Mouse (Mus musculus): ENCODE measurements around the gene D930048N14Rik. TPM values are rescaled to one million over a fixed set of nuclear protein-coding genes. Genes with fewer than 3 reads are reported as not detected.
"Not testable (repeated sequence)": the region's sequence is repeated elsewhere in the genome, so short reads cannot be mapped to it uniquely, and the experiment has no call there.

Gene D930048N14Rik
- polyA plus RNA-seq, 1 experiment from 2014 or later: 1.8 TPM

- peaks cover 12% of the 10 kb centered on the region for H3K4me1 ChIP-seq (ENCODE audit: control insufficient read depth, insufficient read depth, low read depth, low read length)
- H3K27ac ChIP-seq (ENCODE audit: low read depth, low read length); ATAC-seq; H3K9ac ChIP-seq (ENCODE audit: low read depth, low read length); H3K36me3 ChIP-seq (ENCODE audit: control insufficient read depth, insufficient read depth, low read length); H3K4me3 ChIP-seq (ENCODE audit: low read length); H3K4me2 ChIP-seq (ENCODE audit: low read length); H3K9me3 ChIP-seq (ENCODE audit: control insufficient read depth, low read length); H3K27me3 ChIP-seq (replicated peaks; ENCODE audit: control insufficient read depth, insufficient read depth, low read length): not testable (repeated sequence)
- WGBS: 93% methylated on average over 1 of the region's 3 CpGs
Observed at GRCm38 (mm10) chr11:51690597-51690996, 39.8 kb downstream of the D930048N14Rik start.

- no peak overlapping the region for H3K4me3 ChIP-seq (ENCODE audit: low read length)
- no peak overlapping the region for H3K27ac ChIP-seq (ENCODE audit: low read depth, low read length)
- H3K4me1 ChIP-seq (ENCODE audit: control insufficient read depth, insufficient read depth, low read depth, low read length): no peaks in the 10 kb centered on the region
- no peaks in the 10 kb centered on the region for H3K27me3 ChIP-seq (replicated peaks; ENCODE audit: control insufficient read depth, insufficient read depth, low read length)
- no peak overlapping the region for H3K4me2 ChIP-seq (ENCODE audit: low read length)
- no peak for ATAC-seq
- WGBS: 94% methylated on average over 3 of the region's 3 CpGs
- peaks cover 22% of the 10 kb centered on the region for H3K36me3 ChIP-seq (ENCODE audit: control insufficient read depth, insufficient read depth, low read length)
- no peak overlapping the region for H3K9ac ChIP-seq (ENCODE audit: low read depth, low read length)
- no peaks in the 10 kb centered on the region for H3K9me3 ChIP-seq (ENCODE audit: control insufficient read depth, low read length)
Observed at GRCm38 (mm10) chr11:51694984-51695383, 44.2 kb downstream of the D930048N14Rik start.

- ATAC-seq: no peak
- no peaks in the 10 kb centered on the region for H3K9me3 ChIP-seq (ENCODE audit: control insufficient read depth, low read length)
- H3K4me1 ChIP-seq (ENCODE audit: control insufficient read depth, insufficient read depth, low read depth, low read length): no peaks in the 10 kb centered on the region
- no peak overlapping the region for H3K4me2 ChIP-seq (ENCODE audit: low read length)
- H3K27me3 ChIP-seq (replicated peaks; ENCODE audit: control insufficient read depth, insufficient read depth, low read length): no peaks in the 10 kb centered on the region
- no peak overlapping the region for H3K9ac ChIP-seq (ENCODE audit: low read depth, low read length)
- H3K27ac ChIP-seq (ENCODE audit: low read depth, low read length): no peak overlapping the region
- 80% methylated on average over 3 of the region's 3 CpGs for WGBS
- no peak overlapping the region for H3K4me3 ChIP-seq (ENCODE audit: low read length)
- peaks cover 62% of the 10 kb centered on the region for H3K36me3 ChIP-seq (ENCODE audit: control insufficient read depth, insufficient read depth, low read length)
Observed at GRCm38 (mm10) chr11:51702831-51703230, 52.1 kb downstream of the D930048N14Rik start.

GRCm38 (mm10) chr11:51703379-51703998 is 52.7 kb downstream of the D930048N14Rik start:
- Histone ChIP-seq H3K4me3 (ENCODE audit: low read length) (no peak overlapping the region), H3K27me3 (replicated peaks; ENCODE audit: control insufficient read depth, insufficient read depth, low read length) (no peaks in the 10 kb centered on the region), H3K4me2 (ENCODE audit: low read length) (no peak overlapping the region), H3K4me1 (ENCODE audit: control insufficient read depth, insufficient read depth, low read depth, low read length) (no peaks in the 10 kb centered on the region), H3K9ac (ENCODE audit: low read depth, low read length) (no peak overlapping the region), H3K27ac (ENCODE audit: low read depth, low read length) (no peak overlapping the region), H3K9me3 (ENCODE audit: control insufficient read depth, low read length) (no peaks in the 10 kb centered on the region), H3K36me3 (ENCODE audit: control insufficient read depth, insufficient read depth, low read length) (peaks cover 62% of the 10 kb centered on the region)
- ATAC-seq: no peak
- 70% methylated on average over 10 of the region's 10 CpGs for WGBS

- Histone ChIP-seq H3K4me1 (ENCODE audit: control insufficient read depth, insufficient read depth, low read depth, low read length) (no peaks in the 10 kb centered on the region), H3K4me3 (ENCODE audit: low read length) (no peak overlapping the region), H3K4me2 (ENCODE audit: low read length) (no peak overlapping the region), H3K27ac (ENCODE audit: low read depth, low read length) (no peak overlapping the region), H3K36me3 (ENCODE audit: control insufficient read depth, insufficient read depth, low read length) (peaks cover 43% of the 10 kb centered on the region), H3K9me3 (ENCODE audit: control insufficient read depth, low read length) (no peaks in the 10 kb centered on the region), H3K9ac (ENCODE audit: low read depth, low read length) (no peak overlapping the region), H3K27me3 (replicated peaks; ENCODE audit: control insufficient read depth, insufficient read depth, low read length) (no peaks in the 10 kb centered on the region)
- ATAC-seq: no peak
- 98% methylated on average over 10 of the region's 10 CpGs for WGBS
Observed at GRCm38 (mm10) chr11:51706451-51706850, 55.7 kb downstream of the D930048N14Rik start.

- Histone ChIP-seq H3K27ac (ENCODE audit: low read depth, low read length) (no peak overlapping the region), H3K9me3 (ENCODE audit: control insufficient read depth, low read length) (no peaks in the 10 kb centered on the region), H3K4me2 (ENCODE audit: low read length) (no peak overlapping the region), H3K36me3 (ENCODE audit: control insufficient read depth, insufficient read depth, low read length) (peaks cover 44% of the 10 kb centered on the region), H3K4me1 (ENCODE audit: control insufficient read depth, insufficient read depth, low read depth, low read length) (no peaks in the 10 kb centered on the region), H3K9ac (ENCODE audit: low read depth, low read length) (no peak overlapping the region), H3K4me3 (ENCODE audit: low read length) (no peak overlapping the region), H3K27me3 (replicated peaks; ENCODE audit: control insufficient read depth, insufficient read depth, low read length) (no peaks in the 10 kb centered on the region)
- no peak for ATAC-seq
- 98% methylated on average over 12 of the region's 13 CpGs for WGBS
Observed at GRCm38 (mm10) chr11:51707080-51707479, 56.3 kb downstream of the D930048N14Rik start.

Other genes with a start within 250 kb of the D930048N14Rik start
- gene Phykpl, start 66.2 kb upstream of the D930048N14Rik start, polyA plus RNA-seq (2015; fragmentation: Nextera tagmentation; extraction: Ambion mirVana): 9.2 and 9.7 TPM in 2 replicates
- gene Hnrnpab, start 44.1 kb upstream of the D930048N14Rik start, polyA plus RNA-seq (2015; fragmentation: Nextera tagmentation; extraction: Ambion mirVana): 221 and 253 TPM in 2 replicates
- 98.4 and 103 TPM in 2 replicates for gene Nhp2, start 31.2 kb upstream of the D930048N14Rik start, polyA plus RNA-seq (2015; fragmentation: Nextera tagmentation; extraction: Ambion mirVana)
- 79.8 and 82.2 TPM in 2 replicates for gene Rmnd5b, start 15.1 kb upstream of the D930048N14Rik start, polyA plus RNA-seq (2015; fragmentation: Nextera tagmentation; extraction: Ambion mirVana)
- 31.1 and 34.1 TPM in 2 replicates for gene N4bp3, start 112 bp upstream of the D930048N14Rik start, polyA plus RNA-seq (2015; fragmentation: Nextera tagmentation; extraction: Ambion mirVana)
- gene 0610009B22Rik, start 37.9 kb downstream of the D930048N14Rik start, polyA plus RNA-seq (2015; fragmentation: Nextera tagmentation; extraction: Ambion mirVana): 90.0 and 106 TPM in 2 replicates
- gene Sec24a, start 112.7 kb downstream of the D930048N14Rik start, polyA plus RNA-seq (2015; fragmentation: Nextera tagmentation; extraction: Ambion mirVana): 12.0 and 15.0 TPM in 2 replicates
- 207 and 222 TPM in 2 replicates for gene Sar1b, start 112.7 kb downstream of the D930048N14Rik start, polyA plus RNA-seq (2015; fragmentation: Nextera tagmentation; extraction: Ambion mirVana)
- 1.1 TPM in 2 replicates for gene Jade2, start 206.7 kb downstream of the D930048N14Rik start, polyA plus RNA-seq (2015; fragmentation: Nextera tagmentation; extraction: Ambion mirVana)